Comparison of ENCODE assay signal across 27 mouse cellular contexts in genomic region chr1:168545072-168545780, GRCm38 (mm10).
A peak's percentile ranks its signal among the peaks of the same experiment; 100 is the strongest.
DNase-seq lines count a peak whose midpoint lies in the region; ATAC-seq and TF ChIP-seq lines count a peak whose summit lies in the region.
"Had no signal": no experiment of that assay in that cellular context is flagged by ENCODE, and none has a peak within 500 bp of the region (broad histone marks: within the 10 kb centered on the region; RNA-seq: fewer than 3 reads in every experiment).

No protein-coding gene starts in this region.

- POLR2A ChIA-PET in Patski (lab: Charles Lee), result interaction anchor here (1.0 kb wide), 1 partner anchor 11 kb away, joined by 4 read pairs; no protein-coding TSS in a partner anchor

- H3K27ac ChIP-seq in embryonic facial prominence, embryonic 13.5 days, result 0 out of 2 replicates have a peak overlapping the region, but pooled peaks have one; percentile 12
- no peak overlapping the region for H3K27ac ChIP-seq in embryonic facial prominence, embryonic 10.5 days (replicated peaks)
- H3K27ac ChIP-seq in lung, embryonic 16.5 days (ENCODE audit: low read length), result no peak overlapping the region
- H3K27ac ChIP-seq: hindbrain, embryonic 14.5 days; kidney, embryonic 15.5 days; limb, embryonic 12.5 days; liver, embryonic 15.5 days; midbrain, embryonic 10.5 days; midbrain, embryonic 15.5 days; stomach, postnatal 0 days had no signal

- DNase-seq in embryonic facial prominence, embryonic 10.5 days (ENCODE audit: low spot score), result no peak
- no peak for DNase-seq in lung, postnatal 25 days (ENCODE audit: low spot score)
- peak; percentile 31 for DNase-seq in Patski (ENCODE audit: low read depth, low spot score)
- peak; percentile 11 for DNase-seq in lung, postnatal 36 days
- no peak for DNase-seq in retina, postnatal 1 day
- no peak for DNase-seq in thymus, postnatal 4 days
- DNase-seq: adrenal gland, adult 8-10 months; cerebellum, adult 8-10 months; cerebellum, postnatal 25 days; gastrocnemius, postnatal 25 days; heart, adult 18-20 months; right cerebral cortex, postnatal 4 days; thymus, adult 18-20 months; thymus, postnatal 36 days had no signal

- no peak overlapping the region for H3K4me3 ChIP-seq in embryonic facial prominence, embryonic 13.5 days
- no peak overlapping the region for H3K4me3 ChIP-seq in embryonic facial prominence, embryonic 10.5 days
- H3K4me3 ChIP-seq in lung, embryonic 16.5 days (ENCODE audit: low read length), result no peak overlapping the region
- H3K4me3 ChIP-seq: kidney, embryonic 15.5 days; limb, embryonic 12.5 days; liver, embryonic 15.5 days; midbrain, embryonic 10.5 days; midbrain, embryonic 15.5 days had no signal

- WGBS in embryonic facial prominence, embryonic 13.5 days, result 49% methylated on average over 7 of the region's 7 CpGs
- WGBS in embryonic facial prominence, embryonic 10.5 days, result 81% methylated on average over 7 of the region's 7 CpGs
- 40% methylated on average over 7 of the region's 7 CpGs for WGBS in lung, embryonic 16.5 days

- no peak for TF ChIP-seq CTCF in Patski (IDR thresholded peaks at IDR 0.05)

- no peaks in the 10 kb centered on the region for H3K9me3 ChIP-seq in embryonic facial prominence, embryonic 13.5 days
- H3K9me3 ChIP-seq in embryonic facial prominence, embryonic 10.5 days, result no peaks in the 10 kb centered on the region
- no peaks in the 10 kb centered on the region for H3K9me3 ChIP-seq in lung, embryonic 16.5 days (ENCODE audit: control insufficient read depth, low read length)
- H3K9me3 ChIP-seq: kidney, embryonic 15.5 days; limb, embryonic 12.5 days; liver, embryonic 15.5 days; midbrain, embryonic 10.5 days; midbrain, embryonic 15.5 days had no signal

- H3K36me3 ChIP-seq in embryonic facial prominence, embryonic 13.5 days, result no peaks in the 10 kb centered on the region
- H3K36me3 ChIP-seq in embryonic facial prominence, embryonic 10.5 days (replicated peaks), result no peaks in the 10 kb centered on the region
- H3K36me3 ChIP-seq in lung, embryonic 16.5 days (ENCODE audit: control insufficient read depth, insufficient read depth, low read length), result no peaks in the 10 kb centered on the region
- H3K36me3 ChIP-seq: kidney, embryonic 15.5 days; limb, embryonic 12.5 days; liver, embryonic 15.5 days; midbrain, embryonic 10.5 days; midbrain, embryonic 15.5 days had no signal

- no peaks in the 10 kb centered on the region for H3K27me3 ChIP-seq in embryonic facial prominence, embryonic 13.5 days
- no peaks in the 10 kb centered on the region for H3K27me3 ChIP-seq in embryonic facial prominence, embryonic 10.5 days (replicated peaks; ENCODE audit: low read depth, poor library complexity, severe bottlenecking)
- no peaks in the 10 kb centered on the region for H3K27me3 ChIP-seq in lung, embryonic 16.5 days (ENCODE audit: control insufficient read depth, insufficient read depth, low read depth, low read length)
- H3K27me3 ChIP-seq in Patski, result no peaks in the 10 kb centered on the region
- H3K27me3 ChIP-seq: kidney, embryonic 15.5 days; limb, embryonic 12.5 days; liver, embryonic 15.5 days; midbrain, embryonic 15.5 days had no signal

- peaks cover 22% of the 10 kb centered on the region for H3K4me1 ChIP-seq in embryonic facial prominence, embryonic 13.5 days
- peaks cover 9% of the 10 kb centered on the region for H3K4me1 ChIP-seq in embryonic facial prominence, embryonic 10.5 days
- no peaks in the 10 kb centered on the region; the same call in 1 of the 2 replicates for H3K4me1 ChIP-seq in lung, embryonic 16.5 days (replicated peaks; ENCODE audit: control insufficient read depth, insufficient read depth, low read length)
- H3K4me1 ChIP-seq: liver, embryonic 15.5 days; midbrain, embryonic 15.5 days had no signal

- H3K9ac ChIP-seq in embryonic facial prominence, embryonic 13.5 days, result no peak overlapping the region
- no peak overlapping the region for H3K9ac ChIP-seq in lung, embryonic 16.5 days (ENCODE audit: low read length)
- H3K9ac ChIP-seq: hindbrain, embryonic 14.5 days; kidney, embryonic 15.5 days; limb, embryonic 12.5 days; liver, embryonic 15.5 days; midbrain, embryonic 15.5 days had no signal

- H3K4me2 ChIP-seq in embryonic facial prominence, embryonic 13.5 days, result no peak overlapping the region
- H3K4me2 ChIP-seq in lung, embryonic 16.5 days (ENCODE audit: low read depth, low read length), result no peak overlapping the region
- H3K4me2 ChIP-seq: heart, embryonic 11.5 days; hindbrain, embryonic 14.5 days; kidney, embryonic 15.5 days; limb, embryonic 12.5 days; liver, embryonic 15.5 days; midbrain, embryonic 15.5 days had no signal

- CTCF ChIA-PET in Patski (lab: Charles Lee), result interaction anchor here (1.2 to 2.1 kb wide), 2 partner anchors 8 to 9 kb away, joined by 4 to 6 read pairs; no protein-coding TSS in a partner anchor

- in situ Hi-C loops in Patski (cut with MboI; ENCODE audit: low pct_unique_long_range_greater_than_20kb), result no loop called here

- ATAC-seq in embryonic facial prominence, embryonic 13.5 days (ENCODE audit: insufficient number of reproducible peaks, insufficient read depth, low FRiP score, low TSS enrichment, low read depth), result no peak
- peak; percentile 59; the same call in 1 of the 2 replicates for ATAC-seq in lung, embryonic 16.5 days (ENCODE audit: low read depth)
- ATAC-seq in Patski, result peak; percentile 79
- ATAC-seq: activated CD4-positive, CD25-positive, alpha-beta regulatory T cell, adult 4 months; forebrain, embryonic 14.5 days; intestine, postnatal 0 days; midbrain, embryonic 15.5 days had no signal

Comparison
In these comparisons a context has a peak if more than half of its experiments do, and no peak if none do; other contexts are left out.
1. DNase-seq: peak in Patski (single experiment) and lung, postnatal 36 days (single experiment); none in embryonic facial prominence, embryonic 10.5 days (single experiment), lung, postnatal 25 days (single experiment), retina, postnatal 1 day (single experiment) and thymus, postnatal 4 days (single experiment).